8 mouse cellular contexts compared by ENCODE assay signal in the genomic region with DNA sequence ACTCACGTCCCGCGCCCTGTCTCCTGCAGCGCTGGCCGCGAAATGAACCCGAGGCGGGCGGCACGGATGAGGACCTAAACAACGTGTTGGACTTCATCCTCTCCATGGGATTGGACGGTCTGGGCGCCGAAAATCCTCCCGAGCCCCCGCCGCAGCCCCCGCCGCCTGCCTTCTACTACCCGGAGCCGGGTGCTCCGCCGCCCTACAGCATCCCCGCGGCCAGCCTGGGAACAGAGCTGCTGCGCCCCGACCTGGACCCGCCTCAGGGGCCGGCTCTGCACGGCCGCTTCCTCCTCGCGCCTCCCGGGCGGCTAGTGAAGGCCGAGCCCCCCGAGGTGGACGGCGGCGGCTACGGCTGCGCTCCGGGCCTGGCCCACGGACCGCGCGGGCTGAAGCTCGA. TPM values are rescaled to one million over a fixed set of nuclear protein-coding genes. Genes with fewer than 3 reads are reported as not detected.
DNase-seq lines count a peak whose midpoint lies in the region; ATAC-seq and TF ChIP-seq lines count a peak whose summit lies in the region.

No protein-coding gene starts in this region.

- peak overlapping the region; percentile 78 for H3K4me2 ChIP-seq in hindbrain, embryonic 14.5 days (replicated peaks)
- H3K4me2 ChIP-seq in midbrain, embryonic 11.5 days = peak overlapping the region; percentile 71

- intact Hi-C loops in gastrocnemius, postnatal 14 days (cut with DNase I; ENCODE audit: low total_unique reads) = no loop called here
- intact Hi-C loops in gastrocnemius, postnatal 36 days (cut with DNase I) = no loop called here

- H3K36me3 ChIP-seq in thymus, adult 2 months (ENCODE audit: control insufficient read depth, insufficient read depth, low read length) = peaks cover 11% of the 10 kb centered on the region
- no peaks in the 10 kb centered on the region for H3K36me3 ChIP-seq in hindbrain, embryonic 14.5 days (replicated peaks; ENCODE audit: control insufficient read depth, insufficient read depth)
- H3K36me3 ChIP-seq in midbrain, embryonic 11.5 days (ENCODE audit: control insufficient read depth, insufficient read depth, low read length) = no peaks in the 10 kb centered on the region

- no peak for TF ChIP-seq POLR2A in thymus, adult 2 months (IDR thresholded peaks at IDR 0.05; ENCODE audit: control insufficient read depth, extremely low read depth, insufficient read depth, low read length, poor library complexity)

- H3K27me3 ChIP-seq in thymus, adult 2 months (ENCODE audit: control insufficient read depth, insufficient read depth, low read length) = peaks cover 3% of the 10 kb centered on the region; the same call in 1 of the 2 replicates
- peaks cover 40% of the 10 kb centered on the region for H3K27me3 ChIP-seq in hindbrain, embryonic 14.5 days (ENCODE audit: control insufficient read depth, insufficient read depth, low read length)
- peaks cover 33% of the 10 kb centered on the region for H3K27me3 ChIP-seq in midbrain, embryonic 11.5 days (ENCODE audit: control insufficient read depth, insufficient read depth, low read length)

- DNase-seq in gastrocnemius, postnatal 14 days = peak; percentile 41
- DNase-seq in gastrocnemius, postnatal 36 days = no peak
- DNase-seq in thymus, adult 2 months = no peak
- no peak for DNase-seq in thymus, postnatal 14 days
- no peak for DNase-seq in hindbrain, embryonic 14.5 days (ENCODE audit: low spot score)
- no peak for DNase-seq in midbrain, embryonic 11.5 days (ENCODE audit: low spot score, missing footprints)
- DNase-seq in thymus, postnatal 36 days = no peak
- no peak for DNase-seq in layer of hippocampus, adult 18-20 months (ENCODE audit: low spot score in 2 of 2)

- 1% methylated on average over 48 of the region's 48 CpGs for WGBS in thymus, adult 2 months
- 2% methylated on average over 41 of the region's 48 CpGs for WGBS in hindbrain, embryonic 14.5 days
- 2% methylated on average over 46 of the region's 48 CpGs for WGBS in midbrain, embryonic 11.5 days

- H3K27ac ChIP-seq in thymus, adult 2 months (ENCODE audit: control insufficient read depth, insufficient read depth, low read length) = no peak overlapping the region
- no peak overlapping the region for H3K27ac ChIP-seq in hindbrain, embryonic 14.5 days
- no peak overlapping the region for H3K27ac ChIP-seq in midbrain, embryonic 11.5 days (ENCODE audit: low read depth, low read length)

- peak overlapping the region; percentile 67 for H3K4me3 ChIP-seq in thymus, adult 2 months (ENCODE audit: control insufficient read depth, insufficient read depth, low read length)
- H3K4me3 ChIP-seq in hindbrain, embryonic 14.5 days (replicated peaks; ENCODE audit: low read length) = peak overlapping the region; percentile 50
- H3K4me3 ChIP-seq in midbrain, embryonic 11.5 days (ENCODE audit: low read depth, low read length) = peak overlapping the region; percentile 37

- no peak for TF ChIP-seq CTCF in thymus, adult 2 months (IDR thresholded peaks at IDR 0.05; ENCODE audit: borderline replicate concordance, control insufficient read depth, extremely low read depth, insufficient read depth, low read length, poor library complexity)

- ATAC-seq in hindbrain, embryonic 14.5 days (ENCODE audit: low FRiP score) = 0 out of 2 replicates have a peak, but pooled peaks have one; percentile 6
- peak; percentile 15 for ATAC-seq in midbrain, embryonic 11.5 days (ENCODE audit: low FRiP score)

- peaks cover 47% of the 10 kb centered on the region for H3K4me1 ChIP-seq in thymus, adult 2 months (replicated peaks; ENCODE audit: control insufficient read depth, insufficient read depth, low read length)
- H3K4me1 ChIP-seq in hindbrain, embryonic 14.5 days (replicated peaks; ENCODE audit: control insufficient read depth, insufficient read depth, low read length) = 0 out of 2 replicates have a peak, but pooled peaks cover 6% of the 10 kb centered on the region
- peaks cover 15% of the 10 kb centered on the region for H3K4me1 ChIP-seq in midbrain, embryonic 11.5 days (ENCODE audit: control insufficient read depth, insufficient read depth, low read length)

- no peaks in the 10 kb centered on the region for H3K9me3 ChIP-seq in hindbrain, embryonic 14.5 days (ENCODE audit: control insufficient read depth, low read length)
- H3K9me3 ChIP-seq in midbrain, embryonic 11.5 days (ENCODE audit: control insufficient read depth, low read length) = no peaks in the 10 kb centered on the region

- H3K9ac ChIP-seq in hindbrain, embryonic 14.5 days = peak overlapping the region; percentile 48
- H3K9ac ChIP-seq in midbrain, embryonic 11.5 days (ENCODE audit: low read length) = peak overlapping the region; percentile 41; the same call in 1 of the 2 replicates

RNA-seq across cellular contexts. Expression of a gene that starts 0.6 kb away (rescaled TPM):
- 10 to 100 TPM; 19.1 to 24.1 TPM for total RNA-seq in gastrocnemius, postnatal 14 days (2021)
- 10 to 100 TPM in 1 of 2 experiments, 1 to 10 TPM in 1; 9.3 to 26.4 TPM for total RNA-seq in gastrocnemius, postnatal 36 days (2021)
- 62.1 and 86.9 TPM in 2 replicates for polyA plus RNA-seq in thymus, adult 2 months (2012; rRNA removed)
- 6.8 and 9.5 TPM in 2 replicates for polyA plus RNA-seq in hindbrain, embryonic 14.5 days (2014; fragmentation: Nextera tagmentation; extraction: Ambion mirVana)
- polyA plus RNA-seq in midbrain, embryonic 11.5 days (2014; fragmentation: Nextera tagmentation; extraction: Ambion mirVana) = 5.0 and 6.5 TPM in 2 replicates
- total RNA-seq in layer of hippocampus, adult 18-20 months (2021) = 10 to 100 TPM; 20.1 to 22.2 TPM

RNA-seq across cellular contexts. Expression of a gene that starts 14.3 kb away (rescaled TPM):
- 1 to 10 TPM; 5.1 to 7.5 TPM for total RNA-seq in gastrocnemius, postnatal 14 days (2021)
- 1 to 10 TPM; 2.0 to 3.0 TPM for total RNA-seq in gastrocnemius, postnatal 36 days (2021)
- polyA plus RNA-seq in thymus, adult 2 months (2012; rRNA removed) = 13.6 and 19.8 TPM in 2 replicates
- polyA plus RNA-seq in hindbrain, embryonic 14.5 days (2014; fragmentation: Nextera tagmentation; extraction: Ambion mirVana) = 13.1 and 14.3 TPM in 2 replicates
- 39.3 and 42.3 TPM in 2 replicates for polyA plus RNA-seq in midbrain, embryonic 11.5 days (2014; fragmentation: Nextera tagmentation; extraction: Ambion mirVana)
- 1 to 10 TPM; 4.8 to 6.0 TPM for total RNA-seq in layer of hippocampus, adult 18-20 months (2021)
